Mouse (Mus musculus) cerebellum, postnatal 10 days (tissue): ENCODE data around the gene Bdkrb2.

ENCODE experiments used
- DNase-seq, 2 experiments: peaks; one replicate each; pipeline ENCODE4 v3.0.0; 2021; ENCODE audit warnings: mixed read lengths in 2 of 2

Gene Bdkrb2

DNA sequence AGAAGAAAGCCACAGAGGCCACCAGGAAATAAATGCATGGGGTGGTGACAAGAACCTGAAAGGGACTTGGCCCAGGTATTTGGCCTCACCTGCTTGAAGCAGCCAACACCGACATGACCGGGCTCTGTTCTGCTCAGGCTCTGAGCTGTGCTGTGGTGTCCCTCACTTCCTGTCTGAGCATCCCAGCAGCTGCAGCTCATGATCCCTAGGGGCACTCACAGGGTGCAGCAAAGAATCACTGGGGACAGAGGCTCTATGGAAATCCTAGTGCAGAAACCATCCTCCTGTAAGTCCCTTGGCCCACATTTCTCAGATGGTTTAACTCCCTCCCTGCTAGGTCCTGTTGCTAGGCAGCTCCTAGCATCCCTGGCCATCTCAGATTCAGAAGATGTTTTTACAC lies 15.9 kb upstream of the Bdkrb2 start:
- no peak for DNase-seq

DNA sequence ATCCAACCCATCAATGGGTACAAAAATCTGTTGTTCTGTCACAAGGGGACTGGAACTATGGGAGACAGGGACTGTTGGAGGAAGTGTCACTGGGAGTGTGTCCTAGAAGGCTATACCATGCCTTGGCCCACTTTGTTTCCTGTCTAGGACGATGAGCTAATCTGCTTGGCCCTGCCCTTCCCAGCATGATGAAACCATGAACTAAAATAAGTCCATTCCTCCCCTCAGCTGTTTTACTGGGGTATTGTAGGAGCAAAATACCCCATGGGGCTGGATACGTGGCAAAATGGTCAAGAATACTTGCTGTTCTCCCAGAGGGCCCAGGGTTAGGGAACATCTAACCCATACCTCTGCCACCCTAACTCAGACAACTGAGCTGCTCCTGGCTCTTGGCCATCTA lies 15.0 kb upstream of the Bdkrb2 start:
- DNase-seq = no peak

DNA sequence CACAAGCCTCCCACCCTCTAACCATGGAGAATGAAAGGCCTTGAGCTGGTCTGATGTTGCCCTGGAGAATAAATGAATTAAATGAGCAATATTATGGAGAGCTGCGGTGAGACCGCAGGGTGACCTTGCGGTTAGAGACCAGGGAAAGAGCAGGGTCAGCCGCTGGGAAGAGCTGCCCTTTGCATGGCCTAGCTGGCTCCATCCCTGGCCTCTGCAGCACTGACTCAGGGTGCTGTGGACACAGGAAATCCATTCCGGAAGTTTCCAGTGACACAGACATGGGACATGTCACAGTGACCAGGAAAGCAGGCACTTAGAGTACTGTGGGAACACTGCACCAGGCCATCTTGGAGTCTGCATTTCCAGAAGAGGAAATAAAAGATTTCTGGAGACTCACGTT lies 14.1 kb upstream of the Bdkrb2 start:
- DNase-seq = no peak

DNA sequence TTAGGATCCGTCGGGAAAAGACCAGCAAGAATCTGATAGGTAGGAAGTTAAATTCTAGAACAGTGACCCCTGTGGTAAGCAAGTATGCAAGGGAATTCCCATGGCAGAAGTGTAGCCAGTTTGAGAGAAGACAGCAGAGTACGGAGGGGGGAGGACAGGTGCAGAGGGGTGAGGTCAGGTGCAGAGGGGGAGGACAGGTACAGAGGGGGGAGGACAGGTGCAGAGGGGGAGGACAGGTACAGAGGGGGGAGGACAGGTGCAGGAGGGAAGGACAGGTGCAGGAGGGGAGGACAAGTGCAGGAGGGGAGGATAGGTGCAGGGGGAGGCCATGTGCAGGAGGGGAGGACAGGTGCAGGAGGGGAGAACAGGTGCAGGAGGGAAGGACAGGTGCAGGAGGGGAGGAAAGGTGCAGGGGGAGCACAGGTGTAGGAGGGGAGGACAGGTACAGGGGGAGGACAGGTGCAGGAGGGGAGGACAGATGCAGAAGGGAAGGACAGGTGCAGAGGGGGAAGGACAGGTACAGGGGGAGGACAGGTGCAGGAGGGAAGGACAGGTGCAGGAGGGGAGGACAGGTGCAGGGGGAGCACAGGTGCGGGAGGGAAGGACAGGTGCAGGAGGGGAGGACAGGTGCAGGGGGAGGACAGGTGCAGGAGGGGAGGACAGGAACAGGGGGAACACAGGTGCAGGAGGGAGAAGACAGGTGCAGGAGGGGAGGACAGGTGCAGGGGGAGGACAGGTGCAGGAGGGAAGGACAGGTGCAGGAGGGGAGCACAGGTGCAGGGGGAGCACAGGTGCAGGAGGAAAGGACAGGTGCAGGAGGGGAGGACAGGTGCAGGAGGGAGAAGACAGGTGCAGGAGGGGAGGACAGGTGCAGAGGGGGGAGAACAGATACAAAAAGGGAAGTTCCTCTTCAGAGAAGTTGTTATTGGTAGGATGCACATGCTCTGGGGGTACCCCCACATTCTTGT lies 12.9 kb upstream of the Bdkrb2 start:
- DNase-seq = no peak

DNA sequence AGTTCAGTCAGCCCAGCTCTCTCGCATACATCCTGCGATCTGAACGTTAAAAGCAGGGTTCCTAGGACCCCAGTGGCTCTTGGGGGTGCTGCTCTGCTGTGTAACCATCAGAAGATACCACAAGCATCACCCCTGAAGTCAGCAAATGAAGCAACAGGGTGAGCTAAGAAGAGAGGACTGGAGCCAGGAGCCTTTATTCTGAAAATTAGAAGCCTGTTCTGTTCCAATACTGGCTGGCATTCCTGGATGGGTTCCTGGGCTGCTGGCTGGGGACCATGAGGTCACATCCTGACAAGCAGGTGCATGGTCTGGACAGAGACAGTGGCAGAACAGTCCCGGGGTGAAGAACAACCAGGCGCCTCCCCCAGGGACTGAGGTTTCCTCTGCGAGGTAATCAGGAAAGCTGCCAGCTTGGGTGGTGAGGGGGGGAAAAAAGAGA lies 11.5 kb upstream of the Bdkrb2 start:
- DNase-seq = peak; percentile 64 to 73

DNA sequence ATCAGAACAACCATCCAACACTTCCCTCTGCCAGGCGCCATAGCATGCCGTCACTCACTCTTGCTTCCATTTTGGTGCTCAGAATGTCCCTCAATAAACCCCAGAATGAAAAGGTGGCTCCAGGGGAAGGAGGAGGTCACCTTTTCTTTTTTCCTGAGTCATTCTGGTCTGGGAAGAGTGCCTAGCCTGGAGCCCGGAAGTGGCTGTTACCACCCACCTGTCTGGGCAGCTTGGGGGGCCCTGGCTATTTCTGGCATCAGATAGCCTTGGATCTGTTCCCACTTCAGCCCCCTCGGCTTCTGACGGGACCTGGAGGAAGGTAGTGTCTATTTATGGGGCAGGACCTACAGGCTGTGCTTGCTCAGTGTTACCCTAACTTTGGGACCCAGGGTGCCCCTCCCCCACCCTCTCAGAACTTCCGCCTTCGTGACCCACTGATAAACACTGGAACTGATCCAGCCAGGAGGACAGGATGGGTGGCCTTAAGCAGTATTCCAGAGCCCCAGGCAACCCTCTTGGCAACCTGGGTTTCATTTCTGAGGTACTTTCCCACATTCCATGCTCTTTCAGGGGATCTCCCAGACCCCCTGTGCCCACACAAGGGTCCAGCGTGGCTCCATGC lies 8.8 kb upstream of the Bdkrb2 start:
- no peak for DNase-seq

DNA sequence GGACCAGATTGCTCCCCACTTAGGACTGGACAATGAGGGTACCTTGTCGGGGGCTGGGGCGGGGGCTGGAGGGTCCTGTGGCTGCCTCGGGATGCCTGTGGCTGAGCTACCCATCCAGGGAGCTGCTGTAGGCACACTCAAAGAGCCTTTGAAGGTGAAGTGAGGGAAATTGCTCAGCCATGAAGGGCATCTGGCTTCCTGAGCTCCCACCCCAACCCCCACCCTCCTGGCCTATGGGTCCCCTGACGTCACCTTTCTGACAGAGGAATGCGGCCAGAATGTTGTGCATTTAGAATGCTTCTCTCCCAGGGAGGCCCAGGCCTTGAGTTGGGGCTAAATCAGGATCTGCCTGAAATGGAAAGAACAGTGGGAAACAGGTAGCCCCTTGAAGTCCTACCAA lies 7.9 kb upstream of the Bdkrb2 start:
- no peak for DNase-seq

DNA sequence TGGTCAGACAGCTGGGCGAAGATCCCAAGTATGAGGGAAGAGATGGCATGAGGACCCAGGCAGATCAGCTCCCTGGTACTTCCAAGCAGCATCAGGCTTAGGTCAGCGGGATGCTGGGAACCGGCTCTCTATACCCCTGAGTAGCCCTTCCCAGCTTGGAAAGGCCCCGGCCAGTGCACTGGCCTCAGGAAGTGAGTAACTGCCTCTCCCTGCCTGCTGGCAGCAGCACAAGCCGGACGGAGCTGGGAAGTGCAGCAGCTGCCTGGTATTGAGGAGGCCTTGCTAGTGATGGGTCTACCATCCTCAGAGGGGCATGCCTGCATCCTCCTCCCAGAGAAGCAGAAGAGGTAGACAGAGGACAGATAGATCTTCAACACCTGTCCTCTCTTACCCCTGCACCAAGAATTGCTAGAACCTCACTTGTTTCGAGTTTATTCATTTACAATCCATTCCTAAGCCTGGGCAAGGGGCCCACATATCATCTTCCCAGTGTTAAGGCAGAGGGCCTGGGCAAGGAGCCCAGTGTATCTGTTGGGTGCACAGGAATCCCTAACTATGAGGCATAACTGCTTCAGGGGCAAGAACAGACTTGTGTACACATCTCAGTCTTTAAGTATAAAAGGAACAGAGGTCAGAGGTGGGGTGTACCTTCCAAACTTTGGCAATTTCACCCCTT lies 5.6 kb upstream of the Bdkrb2 start:
- DNase-seq = peak; percentile 45 to 58

DNA sequence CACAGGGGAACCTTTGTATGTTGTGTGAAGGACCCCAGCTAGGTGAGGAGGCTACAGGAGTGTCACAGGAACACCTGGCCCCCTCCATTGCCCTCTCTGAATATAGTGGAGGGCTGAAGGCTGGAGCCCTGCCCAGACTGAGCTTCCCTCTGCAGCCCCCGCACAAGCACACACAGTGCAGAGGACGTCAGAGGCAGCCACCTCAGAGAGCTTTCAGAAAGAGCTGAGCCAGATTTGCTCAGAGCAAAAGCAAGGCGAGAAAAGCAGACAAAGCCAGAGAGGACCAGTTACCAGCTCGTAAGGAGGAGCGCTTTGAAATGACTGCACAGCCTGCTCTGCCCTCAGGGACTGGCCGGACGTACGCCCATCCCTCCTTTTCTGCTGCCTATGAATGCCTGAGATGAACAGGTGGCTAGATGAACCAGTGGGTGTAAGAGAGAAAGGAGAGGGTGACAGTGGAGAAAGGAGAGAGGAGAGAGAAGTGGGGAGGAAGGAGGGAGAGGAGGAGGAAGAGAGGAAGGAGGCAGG lies 2.0 kb upstream of the Bdkrb2 start:
- DNase-seq = no peak

DNA sequence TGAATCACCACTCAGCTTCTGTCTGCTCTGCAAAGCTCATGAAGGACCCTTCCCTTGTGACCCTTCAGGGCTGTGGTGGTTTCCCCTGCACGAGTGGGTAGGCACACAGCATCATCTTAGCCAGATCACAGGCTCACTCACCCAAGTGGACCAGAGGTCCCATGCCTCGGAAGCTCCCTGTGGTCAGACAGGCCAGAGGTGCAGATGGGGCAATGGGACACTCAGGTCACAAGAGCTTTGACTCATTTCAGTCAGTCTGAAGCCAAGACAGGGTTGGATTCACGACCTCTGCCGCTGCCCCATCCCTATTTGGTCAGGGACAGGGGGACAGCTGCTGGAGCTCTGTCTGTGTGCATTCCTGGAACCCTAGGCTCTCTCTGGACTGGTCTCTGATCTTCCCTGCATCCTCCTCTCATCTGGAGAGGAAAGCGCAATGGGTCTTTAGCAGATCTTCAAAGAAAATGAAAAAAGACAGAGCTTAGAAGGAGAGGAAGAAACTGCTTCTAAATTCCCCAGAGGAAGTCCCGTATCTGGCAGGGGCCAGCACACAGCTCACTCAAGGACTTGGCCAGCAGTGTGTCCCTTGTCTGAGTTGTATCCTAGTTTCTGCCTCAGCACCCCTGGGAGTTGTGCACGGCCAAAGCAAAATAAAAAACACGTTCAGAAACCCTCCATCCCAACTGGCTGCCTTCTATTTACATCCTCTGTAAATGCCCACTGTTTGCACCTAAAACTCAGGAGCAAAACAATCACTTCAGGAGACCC lies 788 bp upstream of the Bdkrb2 start:
- no peak for DNase-seq

DNA sequence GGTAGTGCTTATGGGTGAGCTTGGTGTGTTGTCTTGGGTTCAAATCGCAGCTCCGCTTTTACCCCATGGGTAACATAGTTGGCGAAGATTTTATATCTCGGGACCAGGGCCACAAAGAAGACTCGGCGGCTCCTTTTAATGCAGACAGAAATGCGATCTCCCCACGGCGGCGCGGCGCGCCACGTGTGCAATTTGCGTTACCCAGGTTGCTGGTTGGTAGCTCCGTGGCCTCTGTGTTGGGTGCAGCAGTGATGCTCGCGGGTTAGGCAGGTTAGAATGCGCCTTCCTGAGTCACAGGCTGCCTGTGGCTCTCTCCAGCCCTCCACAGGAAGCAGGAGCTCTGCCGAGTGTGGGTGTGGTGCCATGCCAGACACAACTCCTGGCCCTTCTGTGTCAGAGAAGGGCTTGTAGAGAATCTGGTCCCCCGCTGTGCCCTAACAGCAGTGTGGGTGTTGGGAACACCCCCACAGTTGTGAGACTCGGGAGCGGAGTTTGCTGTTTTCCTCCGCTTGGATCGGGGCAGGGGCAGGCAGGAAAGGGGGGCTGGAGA lies 775 bp downstream of the Bdkrb2 start:
- peak in 1 of 2 experiments; percentile 55 for DNase-seq

DNA sequence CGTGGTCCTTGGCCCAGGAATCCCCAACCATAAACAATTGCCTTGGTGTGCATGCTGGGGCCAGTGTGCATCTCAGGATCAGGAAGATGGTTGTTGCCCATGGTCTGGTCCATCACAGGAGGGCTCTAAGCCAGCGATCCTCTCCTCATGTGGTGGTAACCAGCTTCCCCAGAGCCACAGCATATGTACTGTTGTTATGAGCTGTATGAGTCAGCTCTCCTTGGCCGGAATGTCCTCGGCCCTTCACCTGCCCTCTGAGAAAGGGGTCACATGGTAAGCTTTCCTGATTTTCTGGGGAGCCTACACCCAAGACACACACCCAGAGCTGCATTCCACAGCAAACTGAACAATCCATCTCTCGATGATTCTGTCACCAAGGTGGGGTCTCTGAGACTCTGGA lies 2.2 kb downstream of the Bdkrb2 start:
- no peak for DNase-seq

DNA sequence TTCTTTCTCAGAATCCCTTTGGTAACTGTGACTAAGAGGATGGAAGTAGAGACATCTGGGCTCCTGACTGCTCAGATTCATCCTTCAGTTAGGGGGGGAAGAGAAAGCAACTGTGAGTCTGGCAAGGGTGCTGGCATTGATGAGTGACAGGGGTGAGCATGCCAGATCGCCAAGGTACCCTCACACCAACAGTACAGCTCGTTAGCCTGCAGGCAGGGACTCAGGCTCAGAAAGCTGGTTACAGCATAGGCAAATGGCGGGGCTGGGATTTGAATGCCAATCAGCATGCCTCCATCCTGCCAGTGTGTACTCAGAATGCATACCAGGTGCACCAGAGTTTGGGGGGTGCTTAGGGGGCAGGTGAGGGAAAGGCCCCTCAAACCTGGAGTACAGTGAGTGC lies 8.8 kb downstream of the Bdkrb2 start:
- DNase-seq = peak; percentile 46 to 54

DNA sequence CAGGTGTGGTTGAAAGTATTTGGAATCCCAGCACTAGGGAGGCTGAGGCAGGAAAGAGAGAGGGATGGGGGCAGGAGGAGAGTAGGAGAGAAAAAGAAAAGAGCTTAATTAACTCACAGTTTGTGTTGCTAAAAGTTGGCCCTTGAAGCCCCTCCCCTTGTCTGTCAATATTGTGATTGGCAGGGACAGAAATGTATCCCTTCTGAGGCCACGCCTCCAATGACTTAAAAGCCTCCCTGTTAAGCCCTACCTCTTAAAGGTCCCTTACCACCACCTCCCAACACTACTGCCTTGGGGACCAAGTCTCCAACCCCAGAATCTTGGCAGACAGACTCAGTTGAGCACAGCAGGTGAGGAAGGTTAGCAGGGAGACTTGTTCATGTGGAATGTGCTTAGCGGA lies 9.6 kb downstream of the Bdkrb2 start:
- DNase-seq = no peak

DNA sequence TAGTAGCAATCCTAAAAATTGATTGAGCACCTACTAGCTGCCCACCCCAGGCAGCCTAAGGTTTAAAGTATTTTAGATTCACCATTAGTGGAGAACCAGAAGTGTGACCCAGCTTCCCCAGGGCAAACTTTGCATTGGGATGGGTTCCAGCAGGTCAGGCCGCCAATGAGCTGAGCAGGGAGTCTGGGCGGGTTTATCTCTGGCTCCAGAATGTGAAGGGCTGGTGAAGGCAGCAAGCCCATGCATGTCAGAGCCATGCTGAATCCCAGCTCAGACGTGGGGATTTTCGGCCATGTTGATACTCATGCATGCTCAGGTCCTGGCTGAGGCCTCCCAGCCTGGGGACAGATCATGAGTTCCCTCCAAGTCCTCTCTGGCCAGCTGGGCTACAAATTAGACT lies 11.3 kb downstream of the Bdkrb2 start:
- DNase-seq = peak; percentile 63 to 64

DNA sequence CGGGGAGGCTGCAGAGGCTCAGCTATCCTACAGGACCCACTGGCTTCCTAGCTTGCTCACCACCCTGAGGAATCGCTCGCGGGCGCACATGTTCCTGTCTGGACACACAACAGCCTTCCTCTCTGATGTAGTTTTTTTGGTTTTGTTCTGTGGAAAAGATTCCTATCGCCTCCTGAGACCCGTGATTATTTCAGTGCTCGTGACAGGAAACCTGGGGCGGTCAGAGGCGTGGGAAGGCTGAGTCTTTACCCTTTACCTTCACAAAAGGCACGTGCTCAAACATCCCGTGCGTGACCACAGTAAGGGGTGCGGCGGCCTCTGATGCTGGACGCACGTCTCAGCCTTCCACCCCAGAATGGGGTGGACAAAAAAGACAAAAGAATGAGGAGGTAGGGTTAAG lies 17.5 kb downstream of the Bdkrb2 start:
- DNase-seq = no peak

DNA sequence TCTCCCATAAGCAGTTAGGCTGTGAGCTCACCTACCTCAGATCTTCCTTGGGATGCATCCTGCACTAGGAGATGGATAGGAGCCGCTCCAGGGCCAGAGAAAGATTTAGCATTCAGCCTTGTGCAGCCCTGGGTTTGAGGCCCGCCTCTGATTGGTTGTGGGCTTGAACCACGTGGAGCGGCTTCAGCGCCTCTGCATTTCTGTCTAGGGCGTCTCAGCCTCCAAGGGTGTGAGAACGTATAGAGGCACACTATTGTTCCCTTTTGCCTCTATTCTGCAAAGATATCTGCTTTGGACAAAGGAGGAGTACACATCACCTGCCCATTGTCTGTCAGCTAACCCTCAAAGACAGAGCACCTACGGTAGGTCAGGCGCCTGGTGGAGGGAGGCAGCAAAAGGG lies 19.5 kb downstream of the Bdkrb2 start:
- DNase-seq = no peak

DNA sequence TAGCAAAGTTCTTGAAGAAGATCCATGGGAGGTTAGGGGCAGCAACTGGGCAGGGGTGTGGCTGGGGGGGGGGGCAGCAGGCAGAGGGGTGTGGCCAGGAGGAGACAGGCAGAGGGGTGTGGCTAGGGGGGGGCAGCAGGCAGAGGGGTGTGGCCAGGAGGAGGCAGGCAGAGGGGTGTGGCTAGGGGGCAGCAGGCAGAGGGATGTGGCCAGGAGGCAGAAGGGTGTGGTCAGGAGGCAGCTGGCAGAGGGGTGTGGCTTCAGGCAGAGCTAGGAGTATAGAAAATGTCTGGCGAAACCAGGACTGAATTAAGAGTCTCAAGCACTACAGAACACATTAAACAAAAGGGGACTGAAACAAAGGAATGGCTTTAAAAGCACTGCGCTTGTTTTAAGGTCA lies 20.5 kb downstream of the Bdkrb2 start:
- no peak for DNase-seq

DNA sequence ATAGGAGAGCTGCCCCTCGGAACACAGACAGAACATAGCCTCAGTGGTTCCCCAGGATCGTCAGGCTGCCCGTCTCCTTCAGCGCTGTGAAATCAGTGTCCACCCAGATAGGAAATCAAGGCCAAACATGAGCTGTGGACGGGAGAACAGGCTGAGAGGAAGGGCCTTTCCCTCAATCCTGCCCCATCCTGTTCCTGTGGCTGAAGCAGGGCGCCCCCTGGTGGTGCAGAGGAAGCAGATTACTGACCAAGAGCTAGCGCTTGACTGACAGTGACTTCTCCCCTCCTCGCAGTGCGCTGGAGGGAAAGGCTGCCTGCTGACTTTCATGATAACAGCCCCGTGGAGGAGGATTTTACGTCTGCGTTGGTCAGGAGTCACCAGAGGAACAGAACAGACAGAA lies 21.8 kb downstream of the Bdkrb2 start:
- peak; percentile 87 to 88 for DNase-seq

DNA sequence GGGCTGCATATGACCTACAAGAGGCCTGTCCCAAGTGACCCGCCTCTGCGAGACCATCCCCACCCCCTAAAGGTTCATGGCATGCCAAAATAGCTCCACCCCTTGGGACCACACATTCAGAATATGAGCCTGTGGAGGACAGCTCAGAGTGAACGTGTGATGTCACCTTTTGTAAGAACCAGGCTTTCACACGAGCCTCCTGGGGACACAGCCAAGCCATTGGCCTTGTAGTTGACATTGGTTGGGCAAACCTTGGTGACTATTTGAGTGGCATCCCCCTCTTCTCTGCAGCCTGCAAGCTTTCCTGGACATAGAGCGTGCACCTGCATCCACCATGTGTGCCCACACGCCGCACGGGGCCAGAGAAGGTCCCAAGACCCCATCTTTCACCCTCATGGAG lies 24.5 kb downstream of the Bdkrb2 start:
- DNase-seq = no peak

DNA sequence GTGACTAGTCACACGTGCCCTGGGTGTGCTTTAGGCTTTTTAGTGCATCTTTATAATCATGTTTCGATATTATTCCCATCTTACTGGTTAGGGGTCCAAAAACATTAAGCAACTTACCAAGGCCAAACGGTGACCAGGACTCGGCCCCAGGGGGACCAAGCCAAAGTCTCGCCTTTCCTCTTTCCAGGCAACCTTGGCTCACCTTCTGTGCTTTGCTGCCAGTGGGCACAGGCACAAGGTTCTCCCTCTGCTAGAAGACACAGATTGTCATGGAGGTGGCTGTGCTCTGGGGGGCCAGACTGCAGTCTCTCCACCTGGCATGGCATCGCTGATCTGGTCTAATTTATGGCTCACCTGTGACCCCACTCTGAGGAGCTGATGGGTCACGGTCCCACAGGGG lies 27.8 kb downstream of the Bdkrb2 start:
- peak; percentile 76 to 82 for DNase-seq

DNA sequence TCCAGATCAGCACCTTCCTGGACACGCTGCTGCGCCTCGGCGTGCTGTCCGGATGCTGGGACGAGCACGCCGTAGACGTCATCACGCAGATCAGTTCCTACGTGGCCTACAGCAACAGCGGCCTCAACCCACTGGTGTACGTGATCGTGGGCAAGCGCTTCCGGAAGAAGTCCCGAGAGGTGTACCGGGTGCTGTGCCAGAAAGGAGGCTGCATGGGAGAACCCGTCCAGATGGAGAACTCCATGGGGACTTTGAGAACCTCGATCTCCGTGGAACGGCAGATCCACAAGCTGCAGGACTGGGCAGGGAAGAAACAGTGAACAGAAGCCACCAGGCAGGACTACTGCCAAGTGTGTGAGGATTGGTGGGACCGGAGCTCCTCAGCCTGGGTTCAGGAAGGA lies 29.3 kb downstream of the Bdkrb2 start:
- peak; percentile 73 to 74 for DNase-seq
